Mouse (Mus musculus): Measurements from ENCODE around the gene Ttll2. TPM values are rescaled to one million over a fixed set of nuclear protein-coding genes. Genes with fewer than 3 reads are reported as not detected.
A peak's percentile ranks its signal among the peaks of the same experiment; 100 is the strongest.
"Not testable (repeated sequence)": the region's sequence is repeated elsewhere in the genome, so short reads cannot be mapped to it uniquely, and the experiment has no call there.

Ttll2 gene
- total and polyA plus RNA-seq, 2 experiments from 2014 or later, result not detected

GRCm38 (mm10) chr17:7366265-7366664, 13.8 kb upstream of the Ttll2 start:
- no CpG with 5 or more reads among the region's 1 CpGs for WGBS

GRCm38 (mm10) chr17:7365615-7366014, 13.1 kb upstream of the Ttll2 start:
- not testable (repeated sequence) for H3K36me3 ChIP-seq (ENCODE audit: insufficient read depth, low read length); H3K27me3 ChIP-seq (ENCODE audit: insufficient read depth, low read length); H3K9ac ChIP-seq (replicated peaks; ENCODE audit: low read length); H3K9me3 ChIP-seq (ENCODE audit: low read length); ATAC-seq; H3K4me3 ChIP-seq (ENCODE audit: low read length); H3K4me1 ChIP-seq (ENCODE audit: insufficient read depth, low read length); H3K4me2 ChIP-seq (ENCODE audit: low read depth, low read length); H3K27ac ChIP-seq; DNase-seq (ENCODE audit: low spot score)
- no CpG with 5 or more reads among the region's 3 CpGs for WGBS

More at GRCm38 (mm10) chr17:7366265-7366664, 13.8 kb upstream of the Ttll2 start:
- not testable (repeated sequence) for H3K4me3 ChIP-seq (ENCODE audit: low read length); H3K4me1 ChIP-seq (ENCODE audit: insufficient read depth, low read length); H3K27ac ChIP-seq; H3K9me3 ChIP-seq (ENCODE audit: low read length); H3K27me3 ChIP-seq (ENCODE audit: insufficient read depth, low read length); H3K9ac ChIP-seq (replicated peaks; ENCODE audit: low read length); H3K36me3 ChIP-seq (ENCODE audit: insufficient read depth, low read length); DNase-seq (ENCODE audit: low spot score); H3K4me2 ChIP-seq (ENCODE audit: low read depth, low read length)
- 0 out of 2 replicates have a peak, but pooled peaks have one; percentile 2 for ATAC-seq

GRCm38 (mm10) chr17:7360749-7361465, 8.4 kb upstream of the Ttll2 start:
- ATAC-seq (peak; percentile 60; the same call in 1 of the 2 replicates), DNase-seq (ENCODE audit: low spot score) (peak; percentile 50)
- H3K9me3 ChIP-seq (ENCODE audit: low read length); H3K36me3 ChIP-seq (ENCODE audit: insufficient read depth, low read length); H3K27me3 ChIP-seq (ENCODE audit: insufficient read depth, low read length); H3K4me2 ChIP-seq (ENCODE audit: low read depth, low read length); H3K4me3 ChIP-seq (ENCODE audit: low read length); H3K4me1 ChIP-seq (ENCODE audit: insufficient read depth, low read length); H3K9ac ChIP-seq (replicated peaks; ENCODE audit: low read length); H3K27ac ChIP-seq: not testable (repeated sequence)
- WGBS, result 60% methylated on average over 8 of the region's 9 CpGs

- DNase-seq (ENCODE audit: low spot score) (peak; percentile 6), ATAC-seq (peak; percentile 52; the same call in 1 of the 2 replicates)
- H3K4me2 ChIP-seq (ENCODE audit: low read depth, low read length); H3K27me3 ChIP-seq (ENCODE audit: insufficient read depth, low read length); H3K4me3 ChIP-seq (ENCODE audit: low read length); H3K4me1 ChIP-seq (ENCODE audit: insufficient read depth, low read length); H3K9me3 ChIP-seq (ENCODE audit: low read length); H3K27ac ChIP-seq; H3K9ac ChIP-seq (replicated peaks; ENCODE audit: low read length); H3K36me3 ChIP-seq (ENCODE audit: insufficient read depth, low read length): not testable (repeated sequence)
- WGBS, result 53% methylated on average over 4 of the region's 4 CpGs
These were observed 7.3 kb upstream of the Ttll2 start for GRCm38 (mm10) chr17:7359806-7360205.

- WGBS, result 57% methylated on average over 1 of the region's 3 CpGs
- not testable (repeated sequence) for H3K27me3 ChIP-seq (ENCODE audit: insufficient read depth, low read length); H3K36me3 ChIP-seq (ENCODE audit: insufficient read depth, low read length); H3K9ac ChIP-seq (replicated peaks; ENCODE audit: low read length); H3K4me1 ChIP-seq (ENCODE audit: insufficient read depth, low read length); H3K4me2 ChIP-seq (ENCODE audit: low read depth, low read length); ATAC-seq; H3K9me3 ChIP-seq (ENCODE audit: low read length); H3K27ac ChIP-seq; H3K4me3 ChIP-seq (ENCODE audit: low read length)
- peak; percentile 31 for DNase-seq (ENCODE audit: low spot score)
These were observed 3.7 kb downstream of the Ttll2 start for GRCm38 (mm10) chr17:7348765-7349164.

GRCm38 (mm10) chr17:7337381-7337780, 15.1 kb downstream of the Ttll2 start:
- H3K4me3 ChIP-seq (ENCODE audit: low read length); H3K4me1 ChIP-seq (ENCODE audit: insufficient read depth, low read length); H3K4me2 ChIP-seq (ENCODE audit: low read depth, low read length); H3K9ac ChIP-seq (replicated peaks; ENCODE audit: low read length); H3K36me3 ChIP-seq (ENCODE audit: insufficient read depth, low read length); H3K9me3 ChIP-seq (ENCODE audit: low read length); H3K27me3 ChIP-seq (ENCODE audit: insufficient read depth, low read length); H3K27ac ChIP-seq: not testable (repeated sequence)
- WGBS, result 56% methylated on average over 7 of the region's 9 CpGs
- peak; percentile 2 for DNase-seq (ENCODE audit: low spot score)
- ATAC-seq, result peak; percentile 43; the same call in 1 of the 2 replicates

- not testable (repeated sequence) for H3K27ac ChIP-seq; H3K4me2 ChIP-seq (ENCODE audit: low read depth, low read length); H3K4me3 ChIP-seq (ENCODE audit: low read length); H3K9ac ChIP-seq (replicated peaks; ENCODE audit: low read length); H3K36me3 ChIP-seq (ENCODE audit: insufficient read depth, low read length); DNase-seq (ENCODE audit: low spot score); H3K27me3 ChIP-seq (ENCODE audit: insufficient read depth, low read length); H3K4me1 ChIP-seq (ENCODE audit: insufficient read depth, low read length); ATAC-seq; H3K9me3 ChIP-seq (ENCODE audit: low read length)
- WGBS, result 88% methylated on average over 3 of the region's 5 CpGs
These were observed 19.8 kb downstream of the Ttll2 start for GRCm38 (mm10) chr17:7332745-7333144.

- H3K27ac ChIP-seq; H3K4me3 ChIP-seq (ENCODE audit: low read length); DNase-seq (ENCODE audit: low spot score); H3K9me3 ChIP-seq (ENCODE audit: low read length); H3K9ac ChIP-seq (replicated peaks; ENCODE audit: low read length); H3K36me3 ChIP-seq (ENCODE audit: insufficient read depth, low read length); H3K4me1 ChIP-seq (ENCODE audit: insufficient read depth, low read length); H3K27me3 ChIP-seq (ENCODE audit: insufficient read depth, low read length); ATAC-seq; H3K4me2 ChIP-seq (ENCODE audit: low read depth, low read length): not testable (repeated sequence)
- whole genome bisulfite sequencing, result 88% methylated on average over 2 of the region's 8 CpGs
These were observed 26.1 kb downstream of the Ttll2 start for GRCm38 (mm10) chr17:7326415-7326814.

- not testable (repeated sequence) for H3K4me1 ChIP-seq (ENCODE audit: insufficient read depth, low read length); H3K9me3 ChIP-seq (ENCODE audit: low read length); H3K4me3 ChIP-seq (ENCODE audit: low read length); H3K36me3 ChIP-seq (ENCODE audit: insufficient read depth, low read length); H3K4me2 ChIP-seq (ENCODE audit: low read depth, low read length); H3K9ac ChIP-seq (replicated peaks; ENCODE audit: low read length); H3K27ac ChIP-seq; H3K27me3 ChIP-seq (ENCODE audit: insufficient read depth, low read length); DNase-seq (ENCODE audit: low spot score); ATAC-seq
- WGBS, result 90% methylated on average over 3 of the region's 5 CpGs
These were observed 28.1 kb downstream of the Ttll2 start, which contains the start of gene Tcp10a for GRCm38 (mm10) chr17:7324346-7324745. Gene Tcp10a (plus strand): TSS chr17:7324646.

- not testable (repeated sequence) for DNase-seq (ENCODE audit: low spot score); H3K4me3 ChIP-seq (ENCODE audit: low read length); H3K27me3 ChIP-seq (ENCODE audit: insufficient read depth, low read length); ATAC-seq; H3K4me2 ChIP-seq (ENCODE audit: low read depth, low read length); H3K4me1 ChIP-seq (ENCODE audit: insufficient read depth, low read length); H3K9me3 ChIP-seq (ENCODE audit: low read length); H3K27ac ChIP-seq; H3K36me3 ChIP-seq (ENCODE audit: insufficient read depth, low read length); H3K9ac ChIP-seq (replicated peaks; ENCODE audit: low read length)
- 91% methylated on average over 6 of the region's 6 CpGs for WGBS
These were observed 32.7 kb downstream of the Ttll2 start for GRCm38 (mm10) chr17:7319789-7320188.

All from hindbrain, postnatal 0 days (tissue).